Mouse (Mus musculus) ES-E14 (cell line): ENCODE measurements at regions not wholly inside any gene's neighbourhood (a gene's known extent, or its start where the extent isn't known, plus 50 kb on each side); places are given as distances from the start of the nearest gene placed in this dataset.

ENCODE experiments used
- MAFK ChIP-seq: IDR thresholded peaks from 2 replicates; pipeline ENCODE4 v1.6.1; 2014; ENCODE audit warnings: mild to moderate bottlenecking, low read depth, low read length, inconsistent platforms; ENCODE audit not compliant: insufficient read depth
- ZC3H11A ChIP-seq: IDR thresholded peaks from 2 replicates; pipeline ENCODE4 v1.6.1; 2012; ENCODE audit warnings: low read depth, mild to moderate bottlenecking, inconsistent platforms, low read length, borderline replicate concordance
- ZNF384 ChIP-seq: IDR thresholded peaks from 2 replicates; pipeline ENCODE4 v1.6.1; 2012; ENCODE audit warnings: low read depth, low read length, inconsistent platforms

DNA sequence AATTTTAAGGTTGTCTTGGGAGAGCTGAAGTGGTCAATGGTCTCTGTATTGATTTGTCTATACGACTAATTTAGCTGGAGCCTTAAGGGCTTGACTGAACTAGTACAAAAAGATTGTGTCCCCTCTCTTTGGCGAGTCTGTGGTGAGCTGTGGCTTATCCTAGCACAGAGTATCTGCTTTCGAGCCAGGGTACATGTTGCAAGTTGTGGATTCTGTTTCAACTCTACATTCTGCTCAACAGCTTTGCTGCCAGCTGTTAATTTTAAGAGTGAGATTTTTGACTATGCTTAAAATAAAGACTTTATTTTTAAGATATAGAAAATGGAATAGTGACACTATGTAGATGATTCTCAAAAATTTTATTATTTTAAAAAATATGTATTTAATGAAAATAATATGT is 175.8 kb upstream of the Agbl1 start:
- no peak for TF ChIP-seq ZNF384
- TF ChIP-seq ZC3H11A, result no peak
- no peak for TF ChIP-seq MAFK
